Mouse (Mus musculus) limb, embryonic 15.5 days (tissue): ENCODE measurements around the gene Gabrr1. TPM values are rescaled to one million over a fixed set of nuclear protein-coding genes. Genes with fewer than 3 reads are reported as not detected.

Experiments used
- polyA plus RNA-seq: library from polyadenylated mRNA; unstranded; fragments of >200 nt; fragmentation: Nextera tagmentation; extraction: Ambion mirVana; gene quantifications from 2 replicates; pipeline ENCODE4 v1.2.1, GENCODE M21; 2015

The Gabrr1 gene
- polyA plus RNA-seq, 1 experiment from 2014 or later, result 0.06 TPM

Other genes with a start within 250 kb of the Gabrr1 start
- gene Ankrd6, start 181.7 kb upstream of the Gabrr1 start, polyA plus RNA-seq, result 10.0 and 10.5 TPM in 2 replicates
- 13.1 and 17.3 TPM in 2 replicates for gene Rragd, start 149.5 kb upstream of the Gabrr1 start, polyA plus RNA-seq
- gene Ube2j1, start 101.1 kb upstream of the Gabrr1 start, polyA plus RNA-seq, result 43.3 and 49.1 TPM in 2 replicates
- gene Gabrr2, start 69.5 kb upstream of the Gabrr1 start, polyA plus RNA-seq, result 0.78 and 0.90 TPM in 2 replicates
- 1.5 and 1.7 TPM in 2 replicates for gene Pm20d2, start 57.2 kb downstream of the Gabrr1 start, polyA plus RNA-seq
- gene Srsf12, start 76.5 kb downstream of the Gabrr1 start, polyA plus RNA-seq, result 13.8 and 15.4 TPM in 2 replicates
- gene Pnrc1, start 157.6 kb downstream of the Gabrr1 start, polyA plus RNA-seq, result 83.8 and 98.1 TPM in 2 replicates
- gene Rngtt, start 177.8 kb downstream of the Gabrr1 start, polyA plus RNA-seq, result 21.2 and 21.6 TPM in 2 replicates